Mouse (Mus musculus): ENCODE data around the gene Pcbp2. TPM values are rescaled to one million over a fixed set of nuclear protein-coding genes. Genes with fewer than 3 reads are reported as not detected.

The Pcbp2 gene
- polyA plus RNA-seq, 1 experiment = 264 TPM

- WGBS = 59% methylated on average over 6 of the region's 6 CpGs
- no peaks in the 10 kb centered on the region; the same call in 1 of the 2 replicates for H3K4me1 ChIP-seq (ENCODE audit: control insufficient read depth, insufficient read depth, low read length)
- H3K27ac ChIP-seq (ENCODE audit: control insufficient read depth, insufficient read depth, low read depth, low read length, poor library complexity) = no peak overlapping the region
- TF ChIP-seq POLR2A (IDR thresholded peaks at IDR 0.05; ENCODE audit: borderline replicate concordance, control insufficient read depth, low read depth, low read length) = no peak
- TF ChIP-seq CTCF (IDR thresholded peaks at IDR 0.05; ENCODE audit: control insufficient read depth, insufficient read depth, low read length) = no peak
- H3K4me3 ChIP-seq (replicated peaks; ENCODE audit: control insufficient read depth, low read depth, low read length) = no peak overlapping the region
These were observed 41.0 kb downstream of the Pcbp2 start for GRCm38 (mm10) chr15:102511285-102511833.

- H3K4me1 ChIP-seq (ENCODE audit: control insufficient read depth, insufficient read depth, low read length) = no peaks in the 10 kb centered on the region; the same call in 1 of the 2 replicates
These were observed 41.7 kb downstream of the Pcbp2 start for GRCm38 (mm10) chr15:102512010-102512409.

GRCm38 (mm10) chr15:102512471-102512870 lies 42.1 kb downstream of the Pcbp2 start:
- Histone ChIP-seq H3K4me3 (replicated peaks; ENCODE audit: control insufficient read depth, low read depth, low read length) (no peak overlapping the region), H3K4me1 (ENCODE audit: control insufficient read depth, insufficient read depth, low read length) (no peaks in the 10 kb centered on the region; the same call in 1 of the 2 replicates), H3K27ac (ENCODE audit: control insufficient read depth, insufficient read depth, low read depth, low read length, poor library complexity) (no peak overlapping the region)
- TF ChIP-seq CTCF (IDR thresholded peaks at IDR 0.05; ENCODE audit: control insufficient read depth, insufficient read depth, low read length) (no peak), POLR2A (IDR thresholded peaks at IDR 0.05; ENCODE audit: borderline replicate concordance, control insufficient read depth, low read depth, low read length) (no peak)

More at GRCm38 (mm10) chr15:102512010-102512409, 41.7 kb downstream of the Pcbp2 start:
- no peak for TF ChIP-seq CTCF (IDR thresholded peaks at IDR 0.05; ENCODE audit: control insufficient read depth, insufficient read depth, low read length)
- TF ChIP-seq POLR2A (IDR thresholded peaks at IDR 0.05; ENCODE audit: borderline replicate concordance, control insufficient read depth, low read depth, low read length) = no peak
- H3K4me3 ChIP-seq (replicated peaks; ENCODE audit: control insufficient read depth, low read depth, low read length) = no peak overlapping the region
- WGBS = 84% methylated on average over 5 of the region's 5 CpGs
- no peak overlapping the region for H3K27ac ChIP-seq (ENCODE audit: control insufficient read depth, insufficient read depth, low read depth, low read length, poor library complexity)

GRCm38 (mm10) chr15:102513004-102513403 lies 42.7 kb downstream of the Pcbp2 start:
- TF ChIP-seq CTCF (IDR thresholded peaks at IDR 0.05; ENCODE audit: control insufficient read depth, insufficient read depth, low read length) = no peak
- no peak for TF ChIP-seq POLR2A (IDR thresholded peaks at IDR 0.05; ENCODE audit: borderline replicate concordance, control insufficient read depth, low read depth, low read length)
- no peaks in the 10 kb centered on the region; the same call in 1 of the 2 replicates for H3K4me1 ChIP-seq (ENCODE audit: control insufficient read depth, insufficient read depth, low read length)
- WGBS = 68% methylated on average over 3 of the region's 3 CpGs

GRCm38 (mm10) chr15:102515261-102515660 lies 44.9 kb downstream of the Pcbp2 start:
- WGBS = 70% methylated on average over 2 of the region's 2 CpGs
- no peaks in the 10 kb centered on the region; the same call in 1 of the 2 replicates for H3K4me1 ChIP-seq (ENCODE audit: control insufficient read depth, insufficient read depth, low read length)
- no peak overlapping the region for H3K27ac ChIP-seq (ENCODE audit: control insufficient read depth, insufficient read depth, low read depth, low read length, poor library complexity)
- no peak for TF ChIP-seq POLR2A (IDR thresholded peaks at IDR 0.05; ENCODE audit: borderline replicate concordance, control insufficient read depth, low read depth, low read length)
- TF ChIP-seq CTCF (IDR thresholded peaks at IDR 0.05; ENCODE audit: control insufficient read depth, insufficient read depth, low read length) = no peak
- no peak overlapping the region for H3K4me3 ChIP-seq (replicated peaks; ENCODE audit: control insufficient read depth, low read depth, low read length)

More at GRCm38 (mm10) chr15:102513004-102513403, 42.7 kb downstream of the Pcbp2 start:
- no peak overlapping the region for H3K27ac ChIP-seq (ENCODE audit: control insufficient read depth, insufficient read depth, low read depth, low read length, poor library complexity)
- H3K4me3 ChIP-seq (replicated peaks; ENCODE audit: control insufficient read depth, low read depth, low read length) = no peak overlapping the region

- no peaks in the 10 kb centered on the region; the same call in 1 of the 2 replicates for H3K4me1 ChIP-seq (ENCODE audit: control insufficient read depth, insufficient read depth, low read length)
- 90% methylated on average over 4 of the region's 4 CpGs for WGBS
- H3K27ac ChIP-seq (ENCODE audit: control insufficient read depth, insufficient read depth, low read depth, low read length, poor library complexity) = no peak overlapping the region
- TF ChIP-seq CTCF (IDR thresholded peaks at IDR 0.05; ENCODE audit: control insufficient read depth, insufficient read depth, low read length) = no peak
- TF ChIP-seq POLR2A (IDR thresholded peaks at IDR 0.05; ENCODE audit: borderline replicate concordance, control insufficient read depth, low read depth, low read length) = no peak
- no peak overlapping the region for H3K4me3 ChIP-seq (replicated peaks; ENCODE audit: control insufficient read depth, low read depth, low read length)
These were observed 45.5 kb downstream of the Pcbp2 start for GRCm38 (mm10) chr15:102515791-102516190.

- TF ChIP-seq POLR2A (IDR thresholded peaks at IDR 0.05; ENCODE audit: borderline replicate concordance, control insufficient read depth, low read depth, low read length) (no peak), CTCF (IDR thresholded peaks at IDR 0.05; ENCODE audit: control insufficient read depth, insufficient read depth, low read length) (no peak)
- 9% methylated on average over 12 of the region's 12 CpGs for WGBS
- Histone ChIP-seq H3K27ac (ENCODE audit: control insufficient read depth, insufficient read depth, low read depth, low read length, poor library complexity) (no peak overlapping the region), H3K4me1 (ENCODE audit: control insufficient read depth, insufficient read depth, low read length) (no peaks in the 10 kb centered on the region; the same call in 1 of the 2 replicates), H3K4me3 (replicated peaks; ENCODE audit: control insufficient read depth, low read depth, low read length) (peak overlapping the region; percentile 63)
These were observed 46.0 kb downstream of the Pcbp2 start for GRCm38 (mm10) chr15:102516293-102516692.

GRCm38 (mm10) chr15:102516728-102517404 lies 46.5 kb downstream of the Pcbp2 start, which contains the start of gene Map3k12:
Map3k12 (minus strand) TSS chr15:102517064.
- Histone ChIP-seq H3K27ac (ENCODE audit: control insufficient read depth, insufficient read depth, low read depth, low read length, poor library complexity) (no peak within 1 kb of the TSS), H3K4me3 (replicated peaks; ENCODE audit: control insufficient read depth, low read depth, low read length) (peak within 1 kb of the TSS; percentile 78), H3K4me1 (ENCODE audit: control insufficient read depth, insufficient read depth, low read length) (no peaks in the 10 kb centered on the region; the same call in 1 of the 2 replicates)
- under 1% methylated on average over 43 of the region's 43 CpGs for WGBS
- TF ChIP-seq CTCF (IDR thresholded peaks at IDR 0.05; ENCODE audit: control insufficient read depth, insufficient read depth, low read length) (no peak), POLR2A (IDR thresholded peaks at IDR 0.05; ENCODE audit: borderline replicate concordance, control insufficient read depth, low read depth, low read length) (no peak)
